Mouse (Mus musculus) MEL (cell line): ENCODE results near the gene Ankrd36.

Experiments
- CTCF ChIP-seq, 3 experiments: IDR thresholded peaks in 2 of 3; conservative IDR thresholded peaks in 1 of 3; 2 replicates each; pipeline ENCODE4 v1.5.1; 2011 to 2012; ENCODE audit warnings: low read length in 3 of 3, low read depth in 2 of 3, mild to moderate bottlenecking in 2 of 3, improper control_type of control experiment in 1 of 3, inconsistent platforms in 1 of 3, mixed read lengths in 1 of 3, moderate library complexity in 1 of 3; ENCODE audit not compliant: control insufficient read depth in 1 of 3, insufficient read depth in 1 of 3, poor library complexity in 1 of 3, severe bottlenecking in 1 of 3
- ETS1 ChIP-seq: IDR thresholded peaks from 2 replicates; pipeline ENCODE4 v1.6.1; 2012; ENCODE audit warnings: low read depth, mild to moderate bottlenecking, inconsistent platforms, low read length, improper control_type of control experiment, moderate library complexity
- HCFC1 ChIP-seq: IDR thresholded peaks from 2 replicates; pipeline ENCODE4 v1.6.1; 2012; ENCODE audit warnings: low read depth, mild to moderate bottlenecking, inconsistent platforms, low read length, improper control_type of control experiment, moderate library complexity
- MAX ChIP-seq: IDR thresholded peaks from 2 replicates; pipeline ENCODE4 v1.6.1; 2011; ENCODE audit warnings: low read length, improper control_type of control experiment
- MEF2A ChIP-seq: IDR thresholded peaks from 2 replicates; pipeline ENCODE4 v1.6.1; 2014; ENCODE audit warnings: low read depth, mild to moderate bottlenecking, inconsistent platforms, low read length, improper control_type of control experiment; ENCODE audit not compliant: poor library complexity, insufficient replicate concordance, severe bottlenecking; ENCODE audit errors: extremely low read depth
- POLR2A ChIP-seq, 2 experiments: IDR thresholded peaks; 2 replicates each; pipeline ENCODE4 v1.6.1; 2011 to 2012; ENCODE audit warnings: low read length in 2 of 2, mild to moderate bottlenecking in 2 of 2, control low read depth in 1 of 2, improper control_type of control experiment in 1 of 2, low read depth in 1 of 2, moderate library complexity in 1 of 2; ENCODE audit not compliant: control insufficient read depth in 1 of 2, insufficient read depth in 1 of 2, poor library complexity in 1 of 2
- POLR2AphosphoS5 ChIP-seq: IDR thresholded peaks from 2 replicates; pipeline ENCODE4 v1.6.1; 2012; ENCODE audit warnings: low read depth, borderline replicate concordance, mild to moderate bottlenecking, inconsistent platforms, low read length, moderate library complexity, mixed read lengths
- RAD21 ChIP-seq: IDR thresholded peaks from 2 replicates; pipeline ENCODE4 v1.6.1; 2011; ENCODE audit warnings: mild to moderate bottlenecking, low read depth, low read length, improper control_type of control experiment
- SMC3 ChIP-seq: IDR thresholded peaks from 2 replicates; pipeline ENCODE4 v1.6.1; 2011; ENCODE audit warnings: low read depth, low read length, improper control_type of control experiment
- TBP ChIP-seq: IDR thresholded peaks from 2 replicates; pipeline ENCODE4 v1.8.0; 2011; ENCODE audit warnings: low read depth, low read length, improper control_type of control experiment
- UBTF ChIP-seq: IDR thresholded peaks from 2 replicates; pipeline ENCODE4 v1.6.1; 2012; ENCODE audit warnings: low read depth, mild to moderate bottlenecking, inconsistent platforms, low read length, improper control_type of control experiment, moderate library complexity, borderline replicate concordance; ENCODE audit not compliant: insufficient read depth
- USF1 ChIP-seq: IDR thresholded peaks from 2 replicates; pipeline ENCODE4 v1.6.1; 2014; ENCODE audit warnings: low read depth, mild to moderate bottlenecking, inconsistent platforms, low read length, improper control_type of control experiment, moderate library complexity
- ZNF384 ChIP-seq: IDR thresholded peaks from 2 replicates; pipeline ENCODE4 v1.6.1; 2012; ENCODE audit warnings: low read depth, mild to moderate bottlenecking, inconsistent platforms, low read length, improper control_type of control experiment

GRCm38 (mm10) chr11:5528841-5529240 lies 40.6 kb upstream of the Ankrd36 start:
- TF ChIP-seq CTCF (IDR thresholded peaks at IDR 0.05 in 2 of 3, conservative IDR thresholded peaks at IDR 0.05 in 1 of 3; ENCODE audit: control insufficient read depth in 1 of 3, insufficient read depth in 1 of 3, low read depth in 2 of 3, low read length in 3 of 3, poor library complexity in 1 of 3, severe bottlenecking in 1 of 3) (no peak), SMC3 (no peak), HCFC1 (no peak), POLR2A (IDR thresholded peaks at IDR 0.05; ENCODE audit: control insufficient read depth in 1 of 2, insufficient read depth in 1 of 2, low read depth in 1 of 2, low read length in 2 of 2, poor library complexity in 1 of 2) (no peak), TBP (no peak), RAD21 (no peak), ZNF384 (no peak), MAX (no peak), MEF2A (no peak), UBTF (no peak), ETS1 (no peak), USF1 (no peak), POLR2AphosphoS5 (no peak)
